Comparison of ENCODE assay signal across 9 mouse cellular contexts in the genomic region with DNA sequence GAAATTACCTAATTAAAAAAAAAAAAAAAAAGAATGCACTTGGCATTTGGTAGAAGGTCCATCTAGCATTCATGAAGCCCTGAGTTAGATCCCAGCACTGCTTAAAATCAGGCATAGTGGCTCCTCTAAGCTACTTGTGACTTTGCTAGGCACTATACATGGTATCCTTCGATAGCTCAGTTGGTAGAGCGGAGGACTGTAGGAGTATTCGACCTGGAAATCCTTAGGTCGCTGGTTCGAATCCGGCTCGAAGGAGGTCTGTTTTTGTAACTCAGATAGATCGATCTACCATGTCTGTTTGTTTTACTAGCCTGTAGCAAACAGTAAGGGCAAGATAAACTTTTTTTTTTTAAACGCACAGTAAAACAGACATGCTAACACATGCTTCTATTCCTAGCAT. TPM values are rescaled to one million over a fixed set of nuclear protein-coding genes. Genes with fewer than 3 reads are reported as not detected.
DNase-seq lines count a peak whose midpoint lies in the region; ATAC-seq and TF ChIP-seq lines count a peak whose summit lies in the region.
"Had no signal": no experiment of that assay in that cellular context is flagged by ENCODE, and none has a peak within 500 bp of the region (broad histone marks: within the 10 kb centered on the region; RNA-seq: fewer than 3 reads in every experiment).

No protein-coding gene starts in this region.

- no peak overlapping the region for H3K27ac ChIP-seq in kidney, adult 2 months (ENCODE audit: insufficient read depth, low read depth, low read length)
- no peak overlapping the region for H3K27ac ChIP-seq in limb, embryonic 12.5 days
- H3K27ac ChIP-seq in midbrain, embryonic 15.5 days, result no peak overlapping the region
- H3K27ac ChIP-seq: embryonic facial prominence, embryonic 12.5 days had no signal

- no peak overlapping the region for H3K4me2 ChIP-seq in limb, embryonic 12.5 days
- no peak overlapping the region for H3K4me2 ChIP-seq in midbrain, embryonic 15.5 days

- no peaks in the 10 kb centered on the region for H3K27me3 ChIP-seq in kidney, adult 2 months (replicated peaks; ENCODE audit: control insufficient read depth, insufficient read depth, low read length)
- H3K27me3 ChIP-seq in limb, embryonic 12.5 days, result 0 out of 2 replicates have a peak, but pooled peaks cover 7% of the 10 kb centered on the region
- peaks cover 7% of the 10 kb centered on the region for H3K27me3 ChIP-seq in midbrain, embryonic 15.5 days (replicated peaks)
- H3K27me3 ChIP-seq: embryonic facial prominence, embryonic 12.5 days had no signal

- H3K4me3 ChIP-seq in kidney, adult 2 months (ENCODE audit: insufficient read depth, low read depth, low read length), result no peak overlapping the region
- H3K4me3 ChIP-seq in limb, embryonic 12.5 days (replicated peaks), result no peak overlapping the region
- H3K4me3 ChIP-seq in midbrain, embryonic 15.5 days, result no peak overlapping the region
- H3K4me3 ChIP-seq: embryonic facial prominence, embryonic 12.5 days had no signal

- TF ChIP-seq POLR2A in kidney, adult 2 months (IDR thresholded peaks at IDR 0.05; ENCODE audit: low read depth, low read length), result no peak

- peak; percentile 94 for DNase-seq in 3T3-L1 (ENCODE audit: low read depth, low spot score)
- peak; percentile 69 for DNase-seq in Muller cell, postnatal 12 days (ENCODE audit: inconsistent ontology term)
- DNase-seq in cerebellum, postnatal 36 days, result peak; percentile 58 to 78
- DNase-seq in heart, adult 8-10 months (ENCODE audit: low spot score), result peak; percentile 87
- DNase-seq in kidney, adult 2 months, result peak; percentile 85
- peak; percentile 50 for DNase-seq in testis, postnatal 10 days (ENCODE audit: low spot score)

- no peaks in the 10 kb centered on the region for H3K36me3 ChIP-seq in kidney, adult 2 months (ENCODE audit: control insufficient read depth, insufficient read depth, low read length)
- no peaks in the 10 kb centered on the region for H3K36me3 ChIP-seq in limb, embryonic 12.5 days
- no peaks in the 10 kb centered on the region for H3K36me3 ChIP-seq in midbrain, embryonic 15.5 days (replicated peaks)
- H3K36me3 ChIP-seq: embryonic facial prominence, embryonic 12.5 days had no signal

- no peak for TF ChIP-seq CTCF in kidney, adult 2 months (conservative IDR thresholded peaks at IDR 0.05; ENCODE audit: insufficient read depth, insufficient read length, low read depth, low read length)

- 18% methylated on average over 9 of the region's 9 CpGs for WGBS in kidney, adult 2 months
- WGBS in limb, embryonic 12.5 days, result 2% methylated on average over 9 of the region's 9 CpGs
- WGBS in midbrain, embryonic 15.5 days, result 2% methylated on average over 9 of the region's 9 CpGs

- ATAC-seq in limb, embryonic 12.5 days (ENCODE audit: insufficient number of reproducible peaks, insufficient read depth, low FRiP score, low TSS enrichment, low read depth), result peak; percentile 71
- 0 out of 2 replicates have a peak, but pooled peaks have one; percentile 7 for ATAC-seq in midbrain, embryonic 15.5 days (replicated peaks)

- no peak overlapping the region for H3K9ac ChIP-seq in limb, embryonic 12.5 days (replicated peaks)
- H3K9ac ChIP-seq in midbrain, embryonic 15.5 days, result no peak overlapping the region
- H3K9ac ChIP-seq: embryonic facial prominence, embryonic 12.5 days had no signal

- no peaks in the 10 kb centered on the region for H3K9me3 ChIP-seq in limb, embryonic 12.5 days
- no peaks in the 10 kb centered on the region for H3K9me3 ChIP-seq in midbrain, embryonic 15.5 days
- H3K9me3 ChIP-seq: embryonic facial prominence, embryonic 12.5 days had no signal

- no peaks in the 10 kb centered on the region; the same call in 1 of the 2 replicates for H3K4me1 ChIP-seq in kidney, adult 2 months (ENCODE audit: control insufficient read depth, insufficient read depth, low read length)
- peaks cover 9% of the 10 kb centered on the region; the same call in 1 of the 2 replicates for H3K4me1 ChIP-seq in limb, embryonic 12.5 days (replicated peaks)
- H3K4me1 ChIP-seq in midbrain, embryonic 15.5 days, result peaks cover 16% of the 10 kb centered on the region

RNA-seq across cellular contexts. Expression of a gene that starts 1.2 kb away (rescaled TPM):
- total RNA-seq in heart, adult 8-10 months (2022), result not detected
- polyA plus RNA-seq in kidney, adult 2 months (2012; rRNA removed), result not detected in 2 replicates
- polyA plus RNA-seq in limb, embryonic 12.5 days (2016; fragmentation: Nextera tagmentation; extraction: Ambion mirVana), result 0.10 and 0.12 TPM in 2 replicates
- 0.09 and 0.25 TPM in 2 replicates for polyA plus RNA-seq in midbrain, embryonic 15.5 days (2015; fragmentation: Nextera tagmentation; extraction: Ambion mirVana)

RNA-seq across cellular contexts. Expression of a gene that starts 21.7 kb away (rescaled TPM):
- total RNA-seq in heart, adult 8-10 months (2022), result not detected
- not detected in 2 replicates for polyA plus RNA-seq in kidney, adult 2 months (2012; rRNA removed)
- 1.8 and 1.9 TPM in 2 replicates for polyA plus RNA-seq in limb, embryonic 12.5 days (2016; fragmentation: Nextera tagmentation; extraction: Ambion mirVana)
- polyA plus RNA-seq in midbrain, embryonic 15.5 days (2015; fragmentation: Nextera tagmentation; extraction: Ambion mirVana), result not detected in 2 replicates

RNA-seq across cellular contexts. Expression of a gene that starts 43.2 kb away (rescaled TPM):
- total RNA-seq in heart, adult 8-10 months (2022), result 1 to 10 TPM; 4.1 to 4.8 (median 4.7) TPM
- polyA plus RNA-seq in kidney, adult 2 months (2012; rRNA removed), result 3.3 and 3.9 TPM in 2 replicates
- polyA plus RNA-seq in limb, embryonic 12.5 days (2016; fragmentation: Nextera tagmentation; extraction: Ambion mirVana), result 14.4 and 15.2 TPM in 2 replicates
- polyA plus RNA-seq in midbrain, embryonic 15.5 days (2015; fragmentation: Nextera tagmentation; extraction: Ambion mirVana), result 9.8 and 9.9 TPM in 2 replicates
